Mouse (Mus musculus) forebrain, embryonic 16.5 days (tissue): ENCODE measurements around the gene Fam240b. TPM values are rescaled to one million over a fixed set of nuclear protein-coding genes. Genes with fewer than 3 reads are reported as not detected.
"Not testable (repeated sequence)": the region's sequence is repeated elsewhere in the genome, so short reads cannot be mapped to it uniquely, and the experiment has no call there.

ENCODE experiments used
- ATAC-seq: fragments of 200-750 bp; cut with Nextera tagmentation; 2 replicates; pipeline ENCODE4 v1.8.0; 2017; ENCODE audit warnings: mild to moderate bottlenecking, moderate library complexity
- H3K27ac ChIP-seq: fragments of 300-500 bp; sonication (generic); 2 replicates; pipeline ENCODE4 v1.5.1; 2014; ENCODE audit warnings: low read length, control low read depth
- H3K27me3 ChIP-seq: fragments of 300-500 bp; sonication (generic); replicated peaks from 2 replicates; pipeline ENCODE4 v1.6.1; 2014; ENCODE audit warnings: low read length; ENCODE audit not compliant: control insufficient read depth, insufficient read depth
- H3K36me3 ChIP-seq: fragments of 300-500 bp; sonication (generic); 2 replicates; pipeline ENCODE4 v1.6.1; 2014; ENCODE audit not compliant: control insufficient read depth, insufficient read depth
- H3K4me1 ChIP-seq: fragments of 300-500 bp; sonication (generic); replicated peaks from 2 replicates; pipeline ENCODE4 v1.6.1; 2014; ENCODE audit warnings: low read length; ENCODE audit not compliant: control insufficient read depth, insufficient read depth
- H3K4me2 ChIP-seq: fragments of 300-500 bp; sonication (generic); 2 replicates; pipeline ENCODE4 v1.6.1; 2014; ENCODE audit warnings: mild to moderate bottlenecking, low read length, control low read depth
- H3K4me3 ChIP-seq: fragments of 300-500 bp; sonication (generic); replicated peaks from 2 replicates; pipeline ENCODE4 v1.5.1; 2014; ENCODE audit warnings: mild to moderate bottlenecking, low read length, control low read depth
- H3K9ac ChIP-seq: fragments of 300-500 bp; sonication (generic); replicated peaks from 2 replicates; pipeline ENCODE4 v1.6.1; 2014; ENCODE audit warnings: low read depth, low read length, control low read depth
- H3K9me3 ChIP-seq: fragments of 300-500 bp; sonication (generic); 2 replicates; pipeline ENCODE4 v1.6.1; 2016; ENCODE audit warnings: low read length; ENCODE audit not compliant: control insufficient read depth
- WGBS: fragments of 180-500 bp; shearing (Covaris S2); extraction: QIAGEN DNeasy Blood & Tissue Kit; methylation state at CpG from one replicate; pipeline ENCODE4 v1.1.7; 2014; 5-methylcytosine and 5-hydroxymethylcytosine counted together
- polyA plus RNA-seq: library from polyadenylated mRNA; unstranded; fragments of >200 nt; fragmentation: Nextera tagmentation; extraction: Ambion mirVana; gene quantifications from 2 replicates; pipeline ENCODE4 v1.2.1, GENCODE M21; 2015

The Fam240b gene
- polyA plus RNA-seq, 1 experiment from 2014 or later, result not detected

- Histone ChIP-seq H3K4me1 (no peaks in the 10 kb centered on the region), H3K4me3 (no peak overlapping the region), H3K9ac (no peak overlapping the region), H3K9me3 (no peaks in the 10 kb centered on the region), H3K27ac (no peak overlapping the region), H3K27me3 (no peaks in the 10 kb centered on the region), H3K36me3 (no peaks in the 10 kb centered on the region), H3K4me2 (no peak overlapping the region)
- WGBS, result 43% methylated on average over 4 of the region's 4 CpGs
- no peak for ATAC-seq
These were observed 19.6 kb downstream of the Fam240b start for GRCm38 (mm10) chr13:64477968-64478367.

GRCm38 (mm10) chr13:64467886-64468285 is 29.7 kb downstream of the Fam240b start:
- Histone ChIP-seq H3K27ac (no peak overlapping the region), H3K36me3 (no peaks in the 10 kb centered on the region), H3K4me3 (no peak overlapping the region), H3K9ac (no peak overlapping the region), H3K4me2 (no peak overlapping the region), H3K9me3 (no peaks in the 10 kb centered on the region), H3K27me3 (no peaks in the 10 kb centered on the region), H3K4me1 (no peaks in the 10 kb centered on the region)
- 53% methylated on average over 6 of the region's 6 CpGs for WGBS
- ATAC-seq, result no peak

- Histone ChIP-seq H3K27me3 (no peaks in the 10 kb centered on the region), H3K4me3 (no peak overlapping the region), H3K9ac (no peak overlapping the region), H3K27ac (no peak overlapping the region), H3K4me1 (no peaks in the 10 kb centered on the region), H3K4me2 (no peak overlapping the region), H3K9me3 (no peaks in the 10 kb centered on the region), H3K36me3 (no peaks in the 10 kb centered on the region)
- ATAC-seq, result no peak
- 64% methylated on average over 9 of the region's 9 CpGs for WGBS
These were observed 32.4 kb downstream of the Fam240b start for GRCm38 (mm10) chr13:64465166-64465565.

- Histone ChIP-seq H3K4me3 (no peak overlapping the region), H3K27ac (no peak overlapping the region), H3K27me3 (no peaks in the 10 kb centered on the region), H3K36me3 (no peaks in the 10 kb centered on the region), H3K9ac (no peak overlapping the region), H3K4me2 (no peak overlapping the region), H3K9me3 (no peaks in the 10 kb centered on the region), H3K4me1 (no peaks in the 10 kb centered on the region)
- no peak for ATAC-seq
- WGBS, result 72% methylated on average over 2 of the region's 2 CpGs
These were observed 35.0 kb downstream of the Fam240b start for GRCm38 (mm10) chr13:64462581-64462980.

GRCm38 (mm10) chr13:64458181-64458580 is 39.4 kb downstream of the Fam240b start:
- WGBS, result 89% methylated on average over 14 of the region's 14 CpGs
- no peak for ATAC-seq
- H3K4me3 ChIP-seq, result no peak overlapping the region

GRCm38 (mm10) chr13:64457225-64457978 is 40.2 kb downstream of the Fam240b start:
- H3K4me1 ChIP-seq, result not testable (repeated sequence)

More at GRCm38 (mm10) chr13:64458181-64458580, 39.4 kb downstream of the Fam240b start:
- Histone ChIP-seq H3K4me2 (no peak overlapping the region), H3K9me3 (no peaks in the 10 kb centered on the region), H3K4me1 (no peaks in the 10 kb centered on the region), H3K27ac (no peak overlapping the region), H3K27me3 (no peaks in the 10 kb centered on the region), H3K9ac (no peak overlapping the region), H3K36me3 (no peaks in the 10 kb centered on the region)

GRCm38 (mm10) chr13:64450001-64450794 is 47.4 kb downstream of the Fam240b start:
- 82% methylated on average over 7 of the region's 7 CpGs for WGBS

More at GRCm38 (mm10) chr13:64457225-64457978, 40.2 kb downstream of the Fam240b start:
- H3K27me3 ChIP-seq, H3K27ac ChIP-seq, H3K4me2 ChIP-seq, H3K36me3 ChIP-seq, ATAC-seq, H3K9ac ChIP-seq, H3K4me3 ChIP-seq, H3K9me3 ChIP-seq: not testable (repeated sequence)
- WGBS, result 94% methylated on average over 19 of the region's 19 CpGs

GRCm38 (mm10) chr13:64448729-64449128 is 48.9 kb downstream of the Fam240b start:
- 91% methylated on average over 5 of the region's 5 CpGs for WGBS
- H3K4me3 ChIP-seq, result no peak overlapping the region
- H3K27ac ChIP-seq, result no peak overlapping the region
- H3K27me3 ChIP-seq, result no peaks in the 10 kb centered on the region
- no peak for ATAC-seq
- no peak overlapping the region for H3K9ac ChIP-seq
- no peaks in the 10 kb centered on the region for H3K36me3 ChIP-seq
- no peaks in the 10 kb centered on the region for H3K9me3 ChIP-seq
- no peak overlapping the region for H3K4me2 ChIP-seq
- no peaks in the 10 kb centered on the region for H3K4me1 ChIP-seq

More at GRCm38 (mm10) chr13:64450001-64450794, 47.4 kb downstream of the Fam240b start:
- no peaks in the 10 kb centered on the region for H3K4me1 ChIP-seq
- H3K27me3 ChIP-seq, result no peaks in the 10 kb centered on the region
- H3K4me3 ChIP-seq, result no peak overlapping the region
- H3K36me3 ChIP-seq, result no peaks in the 10 kb centered on the region
- no peak overlapping the region for H3K27ac ChIP-seq
- ATAC-seq, result no peak
- no peak overlapping the region for H3K4me2 ChIP-seq
- no peaks in the 10 kb centered on the region for H3K9me3 ChIP-seq
- no peak overlapping the region for H3K9ac ChIP-seq

- ATAC-seq, result no peak
- Histone ChIP-seq H3K9me3 (no peaks in the 10 kb centered on the region), H3K4me1 (no peaks in the 10 kb centered on the region), H3K4me3 (no peak overlapping the region), H3K9ac (no peak overlapping the region), H3K27ac (no peak overlapping the region), H3K4me2 (no peak overlapping the region), H3K36me3 (no peaks in the 10 kb centered on the region), H3K27me3 (no peaks in the 10 kb centered on the region)
- 0% methylated on average over 1 of the region's 1 CpGs for WGBS
These were observed 49.6 kb downstream of the Fam240b start for GRCm38 (mm10) chr13:64447947-64448346.
